Mouse (Mus musculus) ES-E14 (cell line): ENCODE data around the gene Pcx. TPM values are rescaled to one million over a fixed set of nuclear protein-coding genes. Genes with fewer than 3 reads are reported as not detected.

ENCODE experiments used
- DNase-seq: peaks from one replicate; pipeline ENCODE4 v3.0.0-alpha.2; 2013; ENCODE audit warnings: low read depth, low spot score
- H3K27ac ChIP-seq: 2 replicates; pipeline ENCODE4 v1.5.1; 2012; ENCODE audit warnings: low read depth, mild to moderate bottlenecking, low read length, moderate library complexity, mixed read lengths; ENCODE audit not compliant: poor library complexity, insufficient read depth, severe bottlenecking
- H3K36me3 ChIP-seq: 2 replicates; pipeline ENCODE4 v1.6.1; 2012; ENCODE audit warnings: mild to moderate bottlenecking, low read length, moderate library complexity, mixed read lengths; ENCODE audit not compliant: control insufficient read depth, poor library complexity, insufficient read depth, severe bottlenecking
- H3K4me1 ChIP-seq, 2 experiments: fragments of 150-350 bp in 1 of 2; sonication (generic) in 1 of 2; 2 replicates each; pipeline ENCODE4 v1.6.1; 2012; ENCODE audit warnings: low read length in 2 of 2, mild to moderate bottlenecking in 1 of 2, mixed read lengths in 1 of 2; ENCODE audit not compliant: control insufficient read depth in 2 of 2, insufficient read depth in 2 of 2, poor library complexity in 1 of 2
- H3K4me3 ChIP-seq, 2 experiments: fragments of 150-350 bp in 1 of 2; sonication (generic) in 1 of 2; 2 replicates each; pipeline ENCODE4 v1.5.1; 2012; ENCODE audit warnings: low read length in 2 of 2, low read depth in 1 of 2, mild to moderate bottlenecking in 1 of 2, mixed read lengths in 1 of 2; ENCODE audit not compliant: insufficient read depth in 1 of 2, poor library complexity in 1 of 2, severe bottlenecking in 1 of 2
- H3K9ac ChIP-seq: 2 replicates; pipeline ENCODE4 v1.6.1; 2012; ENCODE audit warnings: low read depth, mild to moderate bottlenecking, low read length, mixed read lengths; ENCODE audit not compliant: poor library complexity, insufficient read depth, severe bottlenecking
- H3K9me3 ChIP-seq: fragments of 150-350 bp; sonication (generic); 2 replicates; pipeline ENCODE4 v1.6.1; 2012; ENCODE audit warnings: low read depth, mild to moderate bottlenecking, low read length; ENCODE audit not compliant: control insufficient read depth, insufficient read depth
- CHD2 ChIP-seq: IDR thresholded peaks from 2 replicates; pipeline ENCODE4 v1.6.1; 2014; ENCODE audit warnings: mild to moderate bottlenecking, low read depth, low read length, inconsistent platforms
- HCFC1 ChIP-seq: IDR thresholded peaks from 2 replicates; pipeline ENCODE4 v1.6.1; 2012; ENCODE audit warnings: low read length, inconsistent platforms, borderline replicate concordance; ENCODE audit not compliant: insufficient read depth
- MAFK ChIP-seq: IDR thresholded peaks from 2 replicates; pipeline ENCODE4 v1.6.1; 2014; ENCODE audit warnings: mild to moderate bottlenecking, low read depth, low read length, inconsistent platforms; ENCODE audit not compliant: insufficient read depth
- ZC3H11A ChIP-seq: IDR thresholded peaks from 2 replicates; pipeline ENCODE4 v1.6.1; 2012; ENCODE audit warnings: low read depth, mild to moderate bottlenecking, inconsistent platforms, low read length, borderline replicate concordance
- ZNF384 ChIP-seq: IDR thresholded peaks from 2 replicates; pipeline ENCODE4 v1.6.1; 2012; ENCODE audit warnings: low read depth, low read length, inconsistent platforms
- in situ Hi-C, 2 experiments: fragments of 600-800 bp; cut with MboI; formaldehyde crosslinking; loops; one replicate each; pipeline ENCODE4 v1.15.1; 2025; ENCODE audit warnings: low sequenced_read_pairs in 2 of 2, inconsistent platforms in 1 of 2; ENCODE audit not compliant: unreplicated experiment in 2 of 2
- total RNA-seq: library from RNA; depleted of rRNA; stranded (reverse); fragments of 300-350 nt; gene quantifications from 2 replicates; pipeline ENCODE4 v1.2.3, GENCODE M21; 2012

Pcx gene
- total RNA-seq, 1 experiment, result 35.6 TPM

GRCm38 (mm10) chr19:4478190-4478516, 32.1 kb upstream of the Pcx start:
- Histone ChIP-seq H3K4me1 (peaks cover 0 to 2% of the 10 kb centered on the region in 2 experiments; a peak in 1 of 4 replicates), H3K27ac (no peak overlapping the region), H3K36me3 (no peaks in the 10 kb centered on the region), H3K9me3 (no peaks in the 10 kb centered on the region), H3K9ac (no peak overlapping the region), H3K4me3 (no peak overlapping the region)
- DNase-seq, result peak; percentile 60
- in situ Hi-C loops, result no loop called here
- no peak for TF ChIP-seq ZC3H11A
- TF ChIP-seq CHD2, result no peak
- TF ChIP-seq MAFK, result no peak
- TF ChIP-seq ZNF384, result 0 out of 2 replicates have a peak, but pooled peaks have one; percentile 59
- TF ChIP-seq HCFC1, result no peak

DNA sequence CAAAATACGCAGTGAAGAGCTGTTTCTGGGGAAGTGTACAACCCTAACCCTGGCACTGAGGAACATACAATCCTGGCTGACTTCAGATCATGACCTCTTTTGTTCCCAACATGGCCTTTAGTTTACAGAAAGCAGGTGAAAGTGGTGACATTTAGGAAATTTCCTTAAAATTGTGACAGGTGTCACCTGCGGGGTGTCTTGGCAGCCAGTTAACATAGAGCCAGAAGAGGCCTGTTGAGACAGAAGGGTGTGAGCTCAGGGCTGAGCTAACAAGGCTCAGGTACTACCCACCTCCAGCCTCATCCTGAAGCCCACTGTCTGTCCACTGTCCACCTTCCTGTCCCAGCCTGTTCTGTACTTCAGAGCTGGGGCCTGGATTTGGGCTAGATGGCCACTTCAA, 30.2 kb upstream of the Pcx start:
- no peak for DNase-seq
- H3K9ac ChIP-seq, result no peak overlapping the region
- no peaks in the 10 kb centered on the region for H3K9me3 ChIP-seq
- in situ Hi-C loops, result no loop called here
- TF ChIP-seq MAFK, result no peak
- no peak for TF ChIP-seq ZNF384
- no peak for TF ChIP-seq HCFC1
- no peak for TF ChIP-seq CHD2
- TF ChIP-seq ZC3H11A, result no peak
- H3K4me3 ChIP-seq, result no peak overlapping the region
- no peaks in the 10 kb centered on the region for H3K36me3 ChIP-seq
- peaks cover 0 to 2% of the 10 kb centered on the region in 2 experiments; a peak in 1 of 4 replicates for H3K4me1 ChIP-seq
- no peak overlapping the region for H3K27ac ChIP-seq

GRCm38 (mm10) chr19:4481326-4481725, 28.9 kb upstream of the Pcx start:
- peaks cover 0 to 2% of the 10 kb centered on the region in 2 experiments; a peak in 1 of 4 replicates for H3K4me1 ChIP-seq
- DNase-seq, result no peak

DNA sequence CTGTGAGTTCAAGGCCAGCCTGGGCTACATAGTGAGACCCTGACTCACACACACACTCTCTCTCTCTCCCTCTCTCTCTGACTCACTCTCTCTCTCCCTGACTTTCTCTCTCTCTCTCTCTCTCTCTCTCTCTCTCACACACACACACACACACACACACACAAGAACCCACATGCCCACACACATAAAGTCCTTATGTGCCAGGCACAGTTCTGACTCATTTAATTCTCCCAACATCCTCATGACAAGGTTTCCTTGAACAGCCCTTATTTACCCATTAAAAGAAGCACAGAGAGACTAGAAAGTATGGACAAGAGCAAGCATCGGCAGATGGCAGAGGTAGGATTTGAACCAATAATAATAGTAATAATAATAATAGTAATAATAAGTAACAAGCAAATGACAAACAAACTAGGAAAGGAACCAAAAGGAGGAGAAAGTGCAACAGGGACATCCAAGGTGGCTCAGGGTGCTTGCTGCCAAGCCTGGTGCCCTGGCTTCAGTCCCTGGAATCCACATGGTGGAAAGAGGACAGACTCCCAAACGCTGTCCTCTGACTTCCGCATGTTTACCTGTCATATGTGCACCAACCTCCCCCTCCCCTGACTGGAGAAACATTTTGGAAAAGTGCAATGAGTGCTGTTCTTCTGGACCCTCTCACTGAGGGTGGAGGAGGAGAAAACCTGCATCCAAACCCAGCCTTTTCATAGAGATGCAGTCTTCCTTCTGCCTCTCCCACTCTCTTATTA, 28.0 kb upstream of the Pcx start:
- H3K9me3 ChIP-seq, result no peaks in the 10 kb centered on the region
- no peaks in the 10 kb centered on the region for H3K36me3 ChIP-seq
- H3K4me1 ChIP-seq, result no peaks in the 10 kb centered on the region
- no peak for DNase-seq
- in situ Hi-C loops, result no loop called here
- TF ChIP-seq ZC3H11A (no peak), CHD2 (no peak), MAFK (no peak), HCFC1 (no peak), ZNF384 (no peak)
- no peak overlapping the region for H3K9ac ChIP-seq
- no peak overlapping the region for H3K4me3 ChIP-seq
- no peak overlapping the region for H3K27ac ChIP-seq

More at GRCm38 (mm10) chr19:4481326-4481725, 28.9 kb upstream of the Pcx start:
- in situ Hi-C loops, result no loop called here
- Histone ChIP-seq H3K27ac (no peak overlapping the region), H3K4me3 (no peak overlapping the region), H3K9ac (no peak overlapping the region), H3K36me3 (no peaks in the 10 kb centered on the region), H3K9me3 (no peaks in the 10 kb centered on the region)
- no peak for TF ChIP-seq CHD2
- no peak for TF ChIP-seq ZNF384
- no peak for TF ChIP-seq ZC3H11A
- TF ChIP-seq MAFK, result no peak
- TF ChIP-seq HCFC1, result no peak
